Mouse (Mus musculus) embryonic facial prominence, embryonic 14.5 days (tissue): ENCODE results near the gene Zfp989. TPM values are rescaled to one million over a fixed set of nuclear protein-coding genes. Genes with fewer than 3 reads are reported as not detected.

Source experiments
- polyA plus RNA-seq: library from polyadenylated mRNA; unstranded; fragments of >200 nt; fragmentation: Nextera tagmentation; extraction: Ambion mirVana; gene quantifications from 2 replicates; pipeline ENCODE4 v1.2.1, GENCODE M21; 2014

Zfp989 gene
- polyA plus RNA-seq, 1 experiment from 2014 or later, result 0.10 TPM

Other genes with a start within 250 kb of the Zfp989 start
- gene Gm21411, start 62.4 kb upstream of the Zfp989 start, polyA plus RNA-seq, result not detected in 2 replicates
- gene Rex2, start 49.9 kb downstream of the Zfp989 start, polyA plus RNA-seq, result not detected in 2 replicates
- gene Zfp991, start 160.1 kb downstream of the Zfp989 start, polyA plus RNA-seq, result 6.8 and 8.2 TPM in 2 replicates